Mouse (Mus musculus): ENCODE measurements around the gene Akap5. TPM values are rescaled to one million over a fixed set of nuclear protein-coding genes. Genes with fewer than 3 reads are reported as not detected.

Akap5 gene
- total RNA-seq, 2 experiments from 2014 or later: 4.6 to 7.0 TPM

DNA sequence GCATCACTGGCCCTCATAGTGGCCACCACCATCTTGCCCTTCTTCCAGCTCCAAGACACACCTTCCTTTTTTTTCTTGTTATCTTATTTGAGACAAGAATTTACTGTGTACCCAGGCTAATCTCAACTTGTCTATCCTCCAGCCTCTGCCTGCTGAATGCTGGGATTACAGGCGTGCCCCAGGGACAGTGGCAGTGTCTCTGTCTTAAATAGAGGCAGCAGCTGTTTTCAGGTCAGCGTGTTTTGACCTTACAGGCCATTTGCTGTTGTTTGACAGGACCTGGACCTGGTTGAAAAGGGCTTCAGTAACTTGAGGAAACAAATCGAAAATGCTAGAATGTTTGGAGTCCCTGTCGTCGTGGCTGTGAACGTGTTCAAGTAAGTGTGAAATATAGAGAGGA lies 14.1 kb upstream of the Akap5 start:
- DNase-seq: no peak

DNA sequence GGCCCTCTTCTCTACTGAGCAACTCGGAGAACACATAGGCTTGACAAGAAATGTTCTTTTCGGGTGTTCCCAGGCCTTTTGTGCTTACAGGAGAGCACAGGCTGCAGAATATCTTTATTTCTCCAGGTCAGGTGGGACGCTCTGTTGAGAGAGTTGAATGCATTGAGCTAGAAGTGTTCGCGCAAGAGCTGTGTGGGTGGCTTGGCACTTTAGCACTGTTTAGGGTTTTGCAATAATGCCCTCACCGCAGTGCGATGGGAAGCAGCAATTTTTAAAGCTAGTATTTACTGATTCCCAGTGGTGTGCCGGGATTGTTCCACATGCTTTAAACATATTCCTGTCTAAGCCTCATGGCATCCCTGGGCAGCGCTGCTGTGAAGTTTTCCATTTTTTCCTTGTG lies 13.5 kb upstream of the Akap5 start:
- DNase-seq: no peak

DNA sequence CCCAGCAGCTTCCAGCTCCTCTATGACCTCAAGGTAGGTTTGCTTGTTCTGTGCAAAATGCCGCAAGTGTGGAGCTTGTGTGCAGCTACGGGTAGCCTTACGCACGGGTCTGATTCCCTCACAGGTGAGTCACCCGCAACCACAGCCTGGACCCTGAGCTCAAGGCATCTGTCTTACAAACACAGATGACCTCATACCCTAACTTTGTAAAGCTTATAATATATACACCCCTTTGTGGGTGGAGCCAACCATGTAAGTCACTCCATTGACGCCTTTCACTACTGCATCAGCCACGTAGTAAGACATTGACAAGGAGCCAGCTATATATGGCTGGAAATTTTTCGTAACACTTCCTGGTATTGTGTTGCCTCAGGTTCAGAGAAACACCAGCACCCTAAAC lies 12.7 kb upstream of the Akap5 start:
- no peak for DNase-seq

DNA sequence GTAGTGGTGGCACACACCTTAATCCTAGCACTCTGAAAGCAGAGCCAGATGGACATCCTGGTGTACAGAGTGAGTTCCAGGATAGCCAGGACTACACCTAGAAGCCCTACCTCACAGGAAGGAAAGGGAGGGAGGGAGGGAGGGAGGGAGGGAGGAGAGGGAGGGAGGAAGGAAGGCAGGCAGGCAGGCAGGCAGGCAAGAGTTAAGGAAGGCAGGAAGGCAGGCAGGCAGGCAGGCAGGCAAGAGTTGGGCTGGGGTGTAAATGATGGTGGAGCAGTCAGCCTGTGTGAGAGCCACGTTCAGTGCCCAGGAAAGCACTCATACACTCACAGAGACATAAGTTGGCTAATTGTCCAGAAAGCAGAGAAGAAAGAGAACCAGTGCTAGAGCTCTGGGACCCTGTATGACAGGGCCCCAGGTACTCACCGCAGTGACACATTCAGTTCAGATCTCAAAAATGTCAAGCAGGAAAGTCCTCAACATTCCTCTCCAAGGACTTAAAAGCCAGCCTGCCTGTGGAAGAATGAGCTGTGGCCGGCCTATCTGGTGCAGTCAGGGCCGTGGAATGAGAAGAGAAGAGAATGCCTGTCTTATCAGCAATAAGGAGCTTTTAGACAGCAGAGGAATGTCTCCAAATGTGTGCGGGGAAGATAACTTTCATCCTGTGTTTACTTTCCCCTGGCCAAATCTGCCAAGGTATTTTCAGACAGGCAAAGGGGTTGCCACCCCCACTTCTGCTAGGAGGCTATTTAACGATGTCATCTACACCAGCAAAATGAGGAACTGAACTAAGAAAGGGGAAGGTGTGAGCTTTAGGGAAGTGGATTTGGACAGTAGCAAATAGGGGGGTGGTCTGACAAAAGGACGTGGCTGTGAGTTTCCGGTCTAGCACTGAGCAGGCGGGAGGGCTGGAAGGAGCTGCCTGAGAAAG lies 6.1 kb upstream of the Akap5 start:
- DNase-seq: no peak

DNA sequence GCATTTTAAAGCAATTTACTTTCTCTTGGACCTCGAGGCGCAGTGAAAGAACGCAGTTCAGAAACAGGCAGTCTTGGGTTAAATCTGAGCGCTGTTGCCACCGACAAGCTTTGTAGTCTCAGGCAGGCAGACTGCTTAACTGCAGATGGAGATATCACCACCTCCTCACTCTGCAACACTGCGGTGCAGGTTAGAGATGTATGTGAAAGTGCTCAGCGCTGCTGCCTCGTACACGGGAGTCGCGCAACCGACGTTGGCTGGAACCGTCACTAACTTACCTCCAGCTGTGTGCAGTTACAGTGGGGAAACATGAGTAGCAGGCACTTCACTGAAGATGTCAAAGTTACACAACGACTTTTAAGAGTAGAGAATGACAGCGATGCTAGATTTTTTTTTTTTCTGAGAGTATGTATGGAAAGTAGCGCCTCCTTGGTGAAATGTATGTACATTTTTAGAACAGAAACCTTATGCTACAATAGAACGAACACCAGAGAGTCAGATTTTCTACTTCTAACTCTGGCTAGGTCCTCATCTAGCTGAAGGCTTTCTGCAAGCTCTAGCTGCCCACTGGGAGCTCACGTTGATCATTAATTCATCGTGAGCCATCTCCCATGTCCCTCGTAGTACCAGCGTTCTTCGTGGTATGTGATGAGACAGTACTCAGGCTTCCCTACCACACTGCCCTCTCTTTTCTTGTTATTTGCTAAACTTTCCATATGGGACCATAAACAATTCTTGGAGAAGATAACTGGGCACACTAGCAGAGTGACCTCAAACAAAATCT lies 1.9 kb downstream of the Akap5 start:
- no peak for DNase-seq

DNA sequence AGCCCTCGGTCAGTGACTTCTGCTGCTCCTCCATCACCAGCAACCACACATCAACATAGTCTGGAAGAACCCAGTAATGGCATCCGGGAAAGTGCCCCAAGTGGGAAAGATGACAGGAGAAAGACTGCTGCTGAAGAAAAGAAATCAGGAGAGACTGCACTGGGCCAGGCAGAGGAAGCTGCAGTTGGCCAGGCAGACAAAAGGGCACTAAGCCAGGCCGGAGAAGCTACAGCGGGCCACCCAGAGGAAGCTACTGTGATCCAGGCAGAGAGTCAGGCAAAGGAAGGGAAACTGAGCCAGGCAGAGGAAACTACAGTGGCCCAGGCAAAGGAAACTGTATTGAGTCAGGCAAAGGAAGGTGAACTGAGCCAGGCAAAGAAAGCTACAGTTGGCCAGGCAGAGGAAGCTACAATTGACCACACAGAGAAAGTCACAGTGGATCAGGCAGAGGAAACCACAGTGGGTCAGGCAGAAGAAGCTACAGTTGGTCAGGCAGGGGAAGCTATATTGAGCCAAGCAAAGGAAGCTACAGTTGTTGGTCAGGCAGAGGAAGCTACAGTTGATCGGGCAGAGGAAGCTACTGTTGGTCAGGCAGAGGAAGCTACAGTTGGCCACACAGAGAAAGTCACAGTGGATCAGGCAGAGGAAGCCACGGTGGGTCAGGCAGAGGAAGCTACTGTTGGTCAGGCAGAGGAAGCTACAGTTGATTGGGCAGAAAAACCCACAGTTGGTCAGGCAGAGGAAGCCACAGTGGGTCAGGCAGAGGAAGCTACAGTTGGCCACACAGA lies 4.1 kb downstream of the Akap5 start:
- DNase-seq: no peak

DNA sequence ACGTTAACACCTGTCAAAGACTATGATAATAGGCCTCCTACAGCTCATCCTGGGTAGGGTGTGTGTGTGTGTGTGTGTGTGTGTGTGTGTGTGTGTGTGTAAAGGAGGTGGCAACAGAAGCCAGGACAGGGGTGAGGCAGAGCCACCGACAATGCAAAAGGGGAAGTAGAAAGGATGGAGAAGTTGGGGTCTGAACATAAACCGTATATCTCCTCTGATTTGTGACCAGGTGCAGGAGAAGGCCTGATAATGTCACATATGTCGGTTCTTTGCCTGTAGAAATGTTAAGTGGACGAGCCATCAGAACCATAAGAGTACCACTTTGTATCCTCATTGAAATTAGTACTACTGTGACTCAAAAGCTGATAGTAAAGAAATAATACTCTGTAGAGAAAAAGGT lies 9.0 kb downstream of the Akap5 start:
- no peak for DNase-seq

DNA sequence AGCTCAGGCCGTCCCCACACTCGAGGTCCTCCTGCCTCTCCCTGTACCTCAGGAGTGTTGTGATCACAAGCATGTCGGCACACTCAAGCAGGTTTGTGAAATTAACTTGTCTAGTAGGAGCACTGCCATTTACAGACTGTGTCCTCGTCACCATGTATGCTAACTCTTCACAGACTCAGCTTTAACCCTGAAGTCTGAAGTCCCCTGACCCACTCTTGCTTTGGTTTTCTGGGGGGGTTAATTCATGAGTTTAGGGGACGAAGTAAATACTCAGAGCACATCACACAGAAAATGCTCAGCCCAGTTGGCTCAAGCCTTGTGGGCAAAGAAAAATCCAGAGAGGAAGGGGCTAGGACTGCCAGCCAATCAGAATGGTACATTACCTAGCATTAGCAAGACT lies 10.9 kb downstream of the Akap5 start:
- DNase-seq: no peak

DNA sequence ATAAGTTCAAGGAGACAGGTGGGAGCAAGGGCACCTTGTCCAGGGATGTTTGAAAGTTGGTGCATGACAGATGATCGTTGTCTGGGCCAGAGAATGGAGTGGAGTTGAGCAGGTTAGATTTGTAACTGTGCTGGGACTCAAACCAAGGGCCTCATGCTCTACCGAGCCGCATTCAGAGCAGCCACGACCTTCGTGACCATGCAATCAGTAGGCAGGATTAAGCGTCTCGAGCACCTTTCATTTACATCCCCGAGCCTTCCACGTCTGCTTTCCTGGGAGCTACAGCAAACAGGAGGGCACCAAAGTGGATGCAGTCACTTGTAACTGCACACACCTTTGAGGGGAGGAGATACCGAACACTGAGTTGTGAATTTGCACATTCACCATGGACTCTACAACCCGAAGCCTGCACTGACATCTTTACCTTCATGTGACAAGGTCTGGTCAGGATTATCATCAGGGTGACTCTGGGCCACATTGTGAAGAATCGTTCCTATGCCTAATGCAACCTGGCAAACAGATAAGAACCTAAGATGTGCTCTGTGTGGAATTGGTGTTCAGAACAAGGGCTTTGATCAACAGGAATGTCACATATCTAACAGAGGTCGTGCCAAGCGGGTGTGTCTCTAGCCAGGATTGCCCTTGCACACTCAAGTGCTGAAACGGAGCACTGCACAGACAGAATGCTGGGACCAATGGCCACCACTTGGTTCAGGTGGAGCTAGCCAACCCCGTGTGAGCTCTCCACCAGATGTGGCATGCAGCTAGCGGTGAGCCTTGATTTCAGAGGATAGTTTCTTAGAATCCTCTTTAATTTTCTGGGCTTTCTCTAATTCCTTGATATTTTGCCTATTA lies 11.6 kb downstream of the Akap5 start:
- no peak for DNase-seq

DNA sequence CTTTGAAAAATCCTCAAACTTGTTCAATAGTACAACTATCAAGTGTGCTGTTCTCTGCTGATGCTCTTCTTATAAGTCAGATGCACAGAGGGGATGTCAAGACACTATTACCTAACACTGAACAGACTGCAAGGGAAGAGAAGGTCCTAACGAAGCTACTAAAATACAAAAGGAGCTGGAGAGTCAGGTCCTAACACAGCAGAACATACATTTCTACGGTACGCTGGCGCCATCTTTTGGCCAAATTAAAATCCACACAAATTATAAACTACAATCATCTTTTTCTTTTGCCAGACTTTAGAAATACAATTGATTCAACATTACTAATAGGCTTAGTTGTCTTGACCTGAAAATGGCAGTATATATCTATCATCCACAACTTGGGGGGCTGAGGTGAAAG lies 16.4 kb downstream of the Akap5 start:
- peak; percentile 73 for DNase-seq

DNA sequence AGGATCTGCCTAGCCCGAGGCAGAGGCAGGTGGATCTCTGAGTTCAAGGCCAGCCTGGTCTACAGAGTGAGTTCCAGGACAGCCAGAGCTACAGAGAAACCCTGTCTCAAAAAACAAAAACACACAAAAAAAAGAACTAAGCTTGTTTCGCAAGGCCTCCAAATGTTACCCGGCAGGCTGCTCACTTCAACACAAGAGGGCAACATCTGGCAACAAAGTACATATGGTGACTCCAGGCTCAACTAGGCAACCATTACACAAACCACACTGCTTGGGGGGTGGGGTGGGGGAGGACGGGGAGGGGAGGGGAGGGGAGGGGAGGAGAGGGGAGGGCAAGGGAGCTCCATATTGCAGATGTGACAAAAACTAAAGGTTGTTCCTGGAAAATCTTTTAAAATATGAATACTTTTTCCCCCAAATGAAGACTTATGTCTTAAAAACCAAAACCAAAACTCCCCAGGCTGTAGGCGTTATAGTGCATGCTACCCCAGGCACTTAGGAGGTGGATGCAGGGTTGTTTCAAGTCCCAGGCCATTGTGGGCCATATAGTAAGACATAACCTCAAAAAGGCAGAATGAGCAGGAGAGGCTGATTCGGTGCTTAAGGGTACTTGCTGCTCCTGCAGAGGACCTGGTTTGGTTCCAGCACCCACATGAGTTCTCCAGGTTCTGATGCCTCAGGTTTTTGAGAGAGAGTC lies 21.2 kb downstream of the Akap5 start:
- DNase-seq: peak; percentile 24

DNA sequence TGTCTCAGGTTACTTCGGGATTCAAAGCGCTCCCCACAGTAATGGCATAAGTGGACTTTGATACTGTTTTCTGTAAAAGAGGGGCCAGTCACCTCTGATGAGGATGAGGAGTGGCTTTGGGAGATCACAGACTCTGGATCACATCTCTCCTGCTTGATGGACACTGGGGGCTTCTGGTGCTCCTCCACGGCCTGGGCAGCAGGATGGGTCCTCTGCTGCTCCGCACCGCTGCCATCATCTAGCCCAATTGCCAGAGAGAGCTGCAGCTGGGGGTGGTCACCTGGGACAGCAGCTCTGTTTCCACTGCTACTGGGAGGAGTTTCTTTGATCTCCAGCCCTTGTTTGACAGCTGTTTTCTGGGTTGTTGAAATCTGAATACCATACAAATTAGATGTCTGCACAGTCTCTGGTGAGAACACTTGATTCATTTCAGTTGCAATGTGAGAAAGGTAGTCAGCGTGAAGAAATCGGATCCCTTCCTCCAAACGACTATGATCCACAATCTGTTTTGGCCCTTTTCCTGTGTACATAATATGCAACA lies 25.1 kb downstream of the Akap5 start:
- DNase-seq: no peak

DNA sequence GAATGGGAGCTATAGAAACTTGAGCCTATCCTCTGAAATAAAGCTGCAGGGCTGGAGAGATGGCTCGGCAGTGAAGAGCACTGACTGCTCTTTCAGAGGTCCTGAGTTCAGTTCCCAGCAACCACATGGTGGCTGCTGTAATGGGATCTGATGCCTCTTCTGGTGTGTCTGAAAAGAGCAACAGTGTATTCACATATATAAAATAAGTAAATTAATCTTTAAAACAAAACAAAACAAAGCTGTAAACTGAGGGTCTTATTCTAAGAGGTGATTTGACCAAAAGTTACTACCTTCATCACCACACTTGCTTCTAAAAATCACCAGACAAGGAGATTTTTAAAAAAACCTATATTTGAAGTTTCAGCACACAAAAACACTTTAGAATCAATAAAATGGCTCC lies 36.2 kb downstream of the Akap5 start:
- no peak for DNase-seq

DNA sequence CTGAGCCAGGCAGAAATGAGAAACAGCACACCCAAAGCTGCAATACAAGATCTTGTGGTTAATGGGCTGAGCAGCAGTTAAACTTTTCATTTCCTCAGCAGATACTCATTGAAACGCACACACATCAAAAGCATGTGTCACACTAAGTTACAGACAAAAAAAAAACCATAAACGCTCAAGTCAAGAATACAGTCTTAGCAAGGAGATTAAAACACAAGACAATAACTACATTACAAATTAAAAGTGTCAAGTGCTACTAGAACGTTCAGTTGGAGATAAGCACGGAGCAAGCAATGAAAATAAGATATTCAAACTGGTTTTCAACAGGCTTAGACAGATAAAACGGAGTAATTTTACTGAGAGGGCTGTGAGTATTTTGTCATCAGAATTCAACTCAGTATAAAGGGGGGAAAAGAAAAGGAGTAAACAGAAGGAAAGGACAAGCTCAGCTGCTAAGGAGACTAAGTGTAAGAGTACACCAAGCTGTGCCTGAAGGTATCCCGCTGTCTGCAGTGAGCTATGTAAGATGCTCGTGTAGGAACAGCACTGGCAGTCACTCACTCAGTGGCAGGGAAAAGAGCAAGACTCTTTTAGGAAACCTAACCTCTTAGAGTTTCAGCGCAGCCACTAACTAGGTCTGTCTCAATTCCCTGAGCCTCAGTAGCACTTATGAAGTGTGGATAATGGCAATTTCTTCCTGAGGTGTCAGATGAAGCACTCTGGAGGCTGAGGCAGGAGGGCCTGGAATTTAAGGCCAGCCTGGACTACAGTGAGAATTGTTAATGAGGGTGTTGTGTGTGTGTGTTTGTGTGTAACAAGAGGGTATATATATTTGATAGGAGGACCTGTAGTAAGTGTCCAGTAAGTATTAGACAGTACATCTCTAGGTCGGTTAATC lies 37.0 kb downstream of the Akap5 start:
- DNase-seq: no peak

DNA sequence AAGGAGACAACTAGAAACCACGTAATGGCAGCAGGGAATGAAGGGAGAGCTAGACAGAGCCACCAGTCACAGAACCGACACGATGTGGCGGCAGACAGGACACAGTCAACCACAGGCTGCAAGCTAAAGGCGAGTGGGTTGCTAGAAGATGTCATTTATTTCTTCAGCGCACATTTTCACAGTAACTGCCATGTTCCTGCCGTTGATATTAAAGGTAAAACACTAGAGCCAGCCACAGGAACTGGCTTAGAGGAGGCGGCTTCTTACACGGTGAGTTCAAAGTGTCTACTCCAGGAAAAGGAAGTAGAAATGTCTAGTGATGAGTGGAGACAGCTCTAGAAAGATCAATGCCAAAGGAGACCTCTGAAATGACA lies 37.6 kb downstream of the Akap5 start:
- no peak for DNase-seq

DNA sequence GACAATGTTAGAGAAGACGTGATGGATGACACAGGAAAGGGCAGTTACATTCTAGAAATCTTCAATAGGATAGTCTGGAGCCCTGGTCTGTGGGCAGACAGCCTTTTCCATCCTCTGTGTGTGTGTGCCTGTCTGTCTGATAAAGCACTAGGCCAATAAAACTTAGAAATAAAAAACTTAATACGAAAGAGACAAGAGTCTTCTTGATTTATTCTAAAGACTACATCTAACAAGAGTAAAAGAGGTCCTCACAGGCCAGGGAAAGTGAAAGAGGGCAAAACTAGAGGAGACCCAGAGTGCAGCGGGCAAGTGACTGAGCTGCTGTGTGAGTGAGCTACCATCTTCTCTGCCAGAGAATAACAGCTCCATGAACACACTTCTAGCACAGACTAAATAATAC lies 41.6 kb downstream of the Akap5 start:
- no peak for DNase-seq

DNA sequence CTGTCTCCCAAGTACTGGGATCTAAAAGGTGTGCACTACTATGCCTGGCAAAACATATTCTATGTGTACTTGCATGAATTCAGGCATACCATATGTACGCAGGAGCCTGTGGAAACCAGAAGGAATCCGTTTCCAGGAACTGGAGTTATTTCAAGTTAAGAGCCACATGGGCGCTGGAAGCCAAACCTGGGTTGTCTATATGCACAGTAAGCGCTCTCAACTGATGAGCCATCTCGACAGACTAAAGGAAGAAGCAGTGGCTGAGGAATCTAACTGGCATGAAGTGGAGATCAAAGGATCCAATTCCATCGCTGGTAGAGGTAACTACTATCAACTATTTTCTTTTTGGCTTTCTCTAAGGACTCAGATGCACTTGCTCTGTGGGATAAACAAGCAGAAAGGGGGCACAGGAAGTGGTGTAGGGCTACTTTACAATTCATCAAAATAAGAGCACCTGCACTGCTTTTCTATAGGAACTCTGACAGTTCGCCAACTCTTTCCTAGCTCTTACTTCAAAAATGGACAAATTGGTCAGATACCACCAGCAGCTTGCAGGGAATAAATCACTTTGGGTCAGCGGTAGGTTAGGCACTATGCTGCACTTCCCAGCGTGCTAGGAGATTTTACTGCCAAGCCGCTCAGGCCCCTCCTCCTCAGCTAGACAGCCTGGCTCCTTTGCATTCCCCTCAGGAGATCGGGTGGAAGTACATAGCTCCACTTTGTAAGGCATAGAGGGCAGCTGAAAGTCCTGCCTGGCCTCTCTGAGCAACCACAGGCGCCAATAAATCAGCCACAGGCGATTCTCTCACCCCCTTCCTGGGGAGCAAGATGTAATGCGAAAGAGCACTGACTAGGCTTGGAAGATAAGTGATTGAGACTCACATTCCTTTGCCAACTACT lies 42.7 kb downstream of the Akap5 start:
- peak; percentile 64 for DNase-seq

DNA sequence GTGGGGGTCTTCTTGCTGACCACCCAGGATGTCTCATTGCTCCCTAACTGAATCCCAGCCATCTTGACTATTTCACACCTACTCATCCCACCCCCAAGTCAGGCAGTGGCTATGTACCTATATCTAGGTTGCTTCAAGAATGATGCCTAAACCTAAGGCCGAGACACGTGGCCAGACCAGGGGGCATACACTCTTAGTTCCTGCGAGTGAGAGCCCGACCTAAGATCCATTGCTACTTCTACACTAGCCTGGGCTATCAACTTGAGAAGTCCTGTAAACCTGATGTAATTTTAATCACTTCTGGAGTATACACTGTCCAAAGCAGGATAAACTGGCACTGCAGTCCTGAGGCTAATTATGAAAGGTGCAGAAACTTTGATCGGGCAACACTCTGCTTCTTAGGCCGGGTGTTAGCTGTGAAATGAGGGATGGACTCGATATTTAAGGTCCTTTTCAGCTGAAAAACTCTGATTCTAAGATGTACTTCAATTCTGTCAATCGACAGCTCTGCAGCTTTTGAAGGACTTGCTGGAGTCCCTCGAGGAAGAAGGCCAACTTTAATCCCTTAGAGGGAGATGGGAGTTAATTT lies 43.6 kb downstream of the Akap5 start:
- DNase-seq: no peak

Measured in adrenal gland, postnatal 10 days (tissue).